Mouse (Mus musculus): ENCODE measurements around the gene Mrpl51. TPM values are rescaled to one million over a fixed set of nuclear protein-coding genes. Genes with fewer than 3 reads are reported as not detected.

Gene Mrpl51
- polyA plus RNA-seq, 1 experiment from 2014 or later: 288 TPM

GRCm38 (mm10) chr6:125222577-125222976 is 31.0 kb downstream of the Mrpl51 start:
- no peak overlapping the region for H3K4me3 ChIP-seq (replicated peaks; ENCODE audit: low read depth, low read length)
- no peak for DNase-seq (ENCODE audit: low spot score)
- H3K9ac ChIP-seq (ENCODE audit: low read depth, low read length): no peak overlapping the region
- no peaks in the 10 kb centered on the region for H3K36me3 ChIP-seq (ENCODE audit: insufficient read depth, low read length)
- TF ChIP-seq CTCF (IDR thresholded peaks at IDR 0.05; ENCODE audit: low read depth): no peak
- ATAC-seq (replicated peaks; ENCODE audit: low FRiP score, low read depth): no peak
- WGBS: 82% methylated on average over 3 of the region's 3 CpGs
- no peaks in the 10 kb centered on the region for H3K4me1 ChIP-seq (replicated peaks; ENCODE audit: insufficient read depth, low read length)
- H3K4me2 ChIP-seq (ENCODE audit: low read length): no peak overlapping the region
- H3K27ac ChIP-seq: no peak overlapping the region
- H3K9me3 ChIP-seq (replicated peaks; ENCODE audit: low read length): no peaks in the 10 kb centered on the region
- no peaks in the 10 kb centered on the region for H3K27me3 ChIP-seq (ENCODE audit: insufficient read depth, low read length)

DNA sequence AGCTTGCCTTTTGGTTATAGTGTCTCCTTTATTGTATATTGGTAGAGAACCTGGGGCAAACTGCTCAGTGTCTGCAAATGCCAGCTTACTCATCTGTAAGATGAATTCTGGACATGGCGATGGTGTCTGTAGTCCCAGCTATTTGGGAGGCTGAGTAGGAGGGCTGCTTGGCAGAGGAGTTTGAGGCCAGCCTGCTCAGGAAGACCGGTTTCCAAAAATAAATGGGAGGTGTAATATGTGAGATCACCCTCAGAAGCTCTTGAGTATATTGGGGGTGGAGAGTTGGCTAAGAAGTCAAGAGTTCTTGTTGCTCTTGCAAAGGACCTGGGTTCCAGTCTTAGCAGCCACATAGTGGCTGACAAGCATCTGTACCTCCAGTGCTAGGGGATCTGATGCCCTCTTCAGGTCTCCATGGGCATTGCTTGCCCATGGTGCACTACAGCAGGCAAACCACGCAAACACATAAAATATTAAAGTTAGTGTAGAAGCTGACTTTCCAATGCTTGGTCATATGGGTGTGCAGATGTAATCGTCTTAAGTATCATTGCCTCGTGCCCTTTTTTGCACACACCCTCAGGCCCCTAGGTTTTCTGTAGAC is 34.0 kb downstream of the Mrpl51 start:
- no peaks in the 10 kb centered on the region for H3K27me3 ChIP-seq (ENCODE audit: insufficient read depth, low read length)
- H3K4me3 ChIP-seq (replicated peaks; ENCODE audit: low read depth, low read length): no peak overlapping the region
- no peak for ATAC-seq (replicated peaks; ENCODE audit: low FRiP score, low read depth)
- H3K36me3 ChIP-seq (ENCODE audit: insufficient read depth, low read length): no peaks in the 10 kb centered on the region
- no peak overlapping the region for H3K4me2 ChIP-seq (ENCODE audit: low read length)
- H3K4me1 ChIP-seq (replicated peaks; ENCODE audit: insufficient read depth, low read length): 0 out of 2 replicates have a peak, but pooled peaks cover 4% of the 10 kb centered on the region
- TF ChIP-seq CTCF (IDR thresholded peaks at IDR 0.05; ENCODE audit: low read depth): peak; percentile 55; the same call in 1 of the 2 replicates
- 78% methylated on average over 5 of the region's 5 CpGs for WGBS
- no peaks in the 10 kb centered on the region for H3K9me3 ChIP-seq (replicated peaks; ENCODE audit: low read length)
- no peak overlapping the region for H3K27ac ChIP-seq
- DNase-seq (ENCODE audit: low spot score): no peak
- H3K9ac ChIP-seq (ENCODE audit: low read depth, low read length): no peak overlapping the region

DNA sequence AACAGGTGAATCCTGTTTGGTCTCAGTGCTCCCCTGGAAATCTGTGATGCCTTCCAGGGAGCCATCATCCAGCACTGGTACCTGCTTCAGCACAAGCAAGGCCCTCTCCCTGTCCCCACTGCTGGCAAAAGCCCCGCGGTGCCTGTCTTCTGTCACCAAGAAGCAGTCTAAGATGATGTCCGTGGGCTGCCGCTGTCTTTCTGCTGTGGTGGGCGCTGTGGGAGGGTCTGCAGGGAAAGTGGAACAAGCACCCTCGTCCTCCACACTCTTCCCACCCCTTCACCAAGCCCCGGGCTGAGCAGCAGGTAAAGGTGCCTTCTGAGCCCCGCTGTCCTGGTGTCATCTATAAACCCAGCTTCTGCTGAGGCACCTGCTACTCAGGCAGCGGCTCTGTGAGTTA is 39.0 kb downstream of the Mrpl51 start:
- no peak overlapping the region for H3K27ac ChIP-seq
- WGBS: 55% methylated on average over 9 of the region's 9 CpGs
- ATAC-seq (replicated peaks; ENCODE audit: low FRiP score, low read depth): no peak
- no peaks in the 10 kb centered on the region for H3K27me3 ChIP-seq (ENCODE audit: insufficient read depth, low read length)
- no peak for DNase-seq (ENCODE audit: low spot score)
- no peak for TF ChIP-seq CTCF (IDR thresholded peaks at IDR 0.05; ENCODE audit: low read depth)
- H3K4me2 ChIP-seq (ENCODE audit: low read length): peak overlapping the region; percentile 82; the same call in 1 of the 2 replicates
- no peak overlapping the region for H3K4me3 ChIP-seq (replicated peaks; ENCODE audit: low read depth, low read length)
- H3K9me3 ChIP-seq (replicated peaks; ENCODE audit: low read length): no peaks in the 10 kb centered on the region
- H3K36me3 ChIP-seq (ENCODE audit: insufficient read depth, low read length): no peaks in the 10 kb centered on the region
- 0 out of 2 replicates have a peak, but pooled peaks cover 5% of the 10 kb centered on the region for H3K4me1 ChIP-seq (replicated peaks; ENCODE audit: insufficient read depth, low read length)
- H3K9ac ChIP-seq (ENCODE audit: low read depth, low read length): no peak overlapping the region

DNA sequence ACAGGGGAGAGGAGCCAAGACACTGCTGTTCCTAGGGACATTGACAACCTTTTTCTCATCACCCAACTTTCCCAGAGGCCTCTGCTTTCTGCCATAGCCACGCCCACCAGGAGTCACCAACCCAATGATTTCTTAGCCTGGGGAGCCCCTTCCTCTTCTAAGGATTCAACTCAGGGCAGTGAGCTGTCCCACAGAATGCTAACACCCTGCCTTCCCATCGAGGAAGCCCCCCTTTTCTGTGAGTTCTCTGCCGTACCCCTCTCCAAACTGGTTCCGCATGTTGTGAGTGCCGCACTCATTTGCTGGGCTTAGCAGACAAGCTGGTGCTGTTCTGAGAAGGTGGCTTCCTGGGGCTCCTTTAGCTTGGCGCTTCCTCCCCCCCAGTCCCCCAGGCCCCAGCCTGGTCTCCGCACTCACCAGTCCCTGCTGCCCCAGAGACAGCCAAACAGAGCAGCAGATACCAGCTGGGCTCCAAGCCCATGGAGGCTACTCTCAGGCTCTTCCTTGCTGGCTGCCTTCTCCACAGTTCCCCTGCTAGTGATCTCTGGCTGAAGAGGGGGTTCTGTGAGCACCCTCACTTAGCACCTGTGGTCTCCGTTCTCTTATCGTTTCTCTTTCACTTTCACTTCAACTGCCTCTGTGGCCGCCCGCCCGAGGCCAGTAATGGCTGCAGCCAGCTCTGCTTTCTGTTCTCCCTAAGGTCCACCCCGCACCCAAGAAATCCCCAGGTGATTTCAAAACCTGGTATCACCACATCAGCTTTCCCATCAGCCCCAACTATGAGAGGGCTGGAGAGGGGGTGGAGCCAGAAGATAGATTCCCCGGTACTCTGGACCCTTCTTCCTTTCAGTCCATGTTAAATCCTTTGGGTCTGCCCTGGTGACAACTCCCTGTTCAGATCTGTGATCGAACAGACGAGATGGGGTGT is 39.8 kb downstream of the Mrpl51 start, which contains the start of gene Tapbpl:
TSS of gene Tapbpl (minus strand) at position 744 of the 928 bp plus-strand sequence.
- DNase-seq (ENCODE audit: low spot score) (peak; percentile 80), ATAC-seq (replicated peaks; ENCODE audit: low FRiP score, low read depth) (peak; percentile 38; the same call in 1 of the 2 replicates)
- Histone ChIP-seq H3K36me3 (ENCODE audit: insufficient read depth, low read length) (no peaks in the 10 kb centered on the region), H3K4me3 (replicated peaks; ENCODE audit: low read depth, low read length) (peak within 1 kb of the TSS; percentile 48), H3K9me3 (replicated peaks; ENCODE audit: low read length) (no peaks in the 10 kb centered on the region), H3K27me3 (ENCODE audit: insufficient read depth, low read length) (no peaks in the 10 kb centered on the region), H3K4me1 (replicated peaks; ENCODE audit: insufficient read depth, low read length) (0 out of 2 replicates have a peak, but pooled peaks cover 5% of the 10 kb centered on the region), H3K9ac (ENCODE audit: low read depth, low read length) (peak within 1 kb of the TSS; percentile 75), H3K27ac (peak within 1 kb of the TSS; percentile 81), H3K4me2 (ENCODE audit: low read length) (peak within 1 kb of the TSS; percentile 82)
- TF ChIP-seq CTCF (IDR thresholded peaks at IDR 0.05; ENCODE audit: low read depth): no peak
- 5% methylated on average over 16 of the region's 16 CpGs for WGBS

DNA sequence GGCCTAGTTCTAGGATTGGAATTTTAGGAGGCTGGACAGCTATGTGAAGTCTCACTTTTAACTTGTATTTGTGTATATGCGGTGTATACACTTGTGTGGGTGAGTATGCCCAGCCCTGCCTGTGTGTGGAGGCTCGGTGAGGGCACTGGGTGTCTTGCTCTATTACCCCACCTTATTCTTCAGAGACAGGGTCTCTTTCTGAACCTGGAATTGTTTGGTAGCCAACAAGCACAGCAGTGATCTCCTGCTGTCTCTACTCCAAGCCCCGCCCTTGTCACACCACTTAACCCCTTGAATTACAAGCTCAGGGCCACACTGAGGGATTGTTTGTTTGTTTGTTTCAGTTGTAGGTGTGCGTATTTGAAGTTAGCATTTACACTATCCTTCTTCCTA is 40.4 kb downstream of the Mrpl51 start:
- Histone ChIP-seq H3K4me2 (ENCODE audit: low read length) (peak overlapping the region; percentile 82), H3K27me3 (ENCODE audit: insufficient read depth, low read length) (no peaks in the 10 kb centered on the region), H3K27ac (0 out of 2 replicates have a peak overlapping the region, but pooled peaks have one; percentile 81), H3K4me3 (replicated peaks; ENCODE audit: low read depth, low read length) (peak overlapping the region; percentile 48), H3K36me3 (ENCODE audit: insufficient read depth, low read length) (no peaks in the 10 kb centered on the region), H3K9me3 (replicated peaks; ENCODE audit: low read length) (no peaks in the 10 kb centered on the region), H3K4me1 (replicated peaks; ENCODE audit: insufficient read depth, low read length) (0 out of 2 replicates have a peak, but pooled peaks cover 5% of the 10 kb centered on the region), H3K9ac (ENCODE audit: low read depth, low read length) (peak overlapping the region; percentile 75)
- ATAC-seq (replicated peaks; ENCODE audit: low FRiP score, low read depth) (no peak), DNase-seq (ENCODE audit: low spot score) (no peak)
- no peak for TF ChIP-seq CTCF (IDR thresholded peaks at IDR 0.05; ENCODE audit: low read depth)
- 42% methylated on average over 4 of the region's 4 CpGs for WGBS

DNA sequence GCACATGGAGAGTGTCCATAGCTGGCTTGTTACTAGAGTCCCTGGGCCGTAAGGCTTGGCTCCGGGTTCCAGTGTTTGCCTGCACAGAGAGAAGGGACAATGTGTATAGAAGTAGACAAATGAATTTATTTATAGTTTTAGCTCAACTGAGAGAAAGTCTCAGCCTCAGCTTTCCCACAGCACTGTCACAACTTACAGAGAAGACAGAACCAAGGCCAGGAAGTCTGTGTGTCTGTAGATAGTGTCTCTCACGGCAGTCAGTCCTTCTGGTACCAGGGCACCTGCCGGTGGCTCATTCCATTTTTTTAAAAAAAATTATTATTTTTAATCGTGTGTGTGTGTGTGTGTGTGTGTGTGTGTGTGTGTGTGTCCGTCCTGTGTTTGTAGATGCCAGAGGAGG is 40.9 kb downstream of the Mrpl51 start:
- Histone ChIP-seq H3K27ac (0 out of 2 replicates have a peak overlapping the region, but pooled peaks have one; percentile 81), H3K4me1 (replicated peaks; ENCODE audit: insufficient read depth, low read length) (0 out of 2 replicates have a peak, but pooled peaks cover 5% of the 10 kb centered on the region), H3K36me3 (ENCODE audit: insufficient read depth, low read length) (no peaks in the 10 kb centered on the region), H3K9me3 (replicated peaks; ENCODE audit: low read length) (no peaks in the 10 kb centered on the region), H3K27me3 (ENCODE audit: insufficient read depth, low read length) (no peaks in the 10 kb centered on the region), H3K4me3 (replicated peaks; ENCODE audit: low read depth, low read length) (no peak overlapping the region), H3K9ac (ENCODE audit: low read depth, low read length) (no peak overlapping the region), H3K4me2 (ENCODE audit: low read length) (no peak overlapping the region)
- no peak for TF ChIP-seq CTCF (IDR thresholded peaks at IDR 0.05; ENCODE audit: low read depth)
- no peak for ATAC-seq (replicated peaks; ENCODE audit: low FRiP score, low read depth)
- DNase-seq (ENCODE audit: low spot score): no peak
- WGBS: 76% methylated on average over 6 of the region's 6 CpGs
